Comparison of ENCODE assay signal across 9 mouse cellular contexts in the genomic region with DNA sequence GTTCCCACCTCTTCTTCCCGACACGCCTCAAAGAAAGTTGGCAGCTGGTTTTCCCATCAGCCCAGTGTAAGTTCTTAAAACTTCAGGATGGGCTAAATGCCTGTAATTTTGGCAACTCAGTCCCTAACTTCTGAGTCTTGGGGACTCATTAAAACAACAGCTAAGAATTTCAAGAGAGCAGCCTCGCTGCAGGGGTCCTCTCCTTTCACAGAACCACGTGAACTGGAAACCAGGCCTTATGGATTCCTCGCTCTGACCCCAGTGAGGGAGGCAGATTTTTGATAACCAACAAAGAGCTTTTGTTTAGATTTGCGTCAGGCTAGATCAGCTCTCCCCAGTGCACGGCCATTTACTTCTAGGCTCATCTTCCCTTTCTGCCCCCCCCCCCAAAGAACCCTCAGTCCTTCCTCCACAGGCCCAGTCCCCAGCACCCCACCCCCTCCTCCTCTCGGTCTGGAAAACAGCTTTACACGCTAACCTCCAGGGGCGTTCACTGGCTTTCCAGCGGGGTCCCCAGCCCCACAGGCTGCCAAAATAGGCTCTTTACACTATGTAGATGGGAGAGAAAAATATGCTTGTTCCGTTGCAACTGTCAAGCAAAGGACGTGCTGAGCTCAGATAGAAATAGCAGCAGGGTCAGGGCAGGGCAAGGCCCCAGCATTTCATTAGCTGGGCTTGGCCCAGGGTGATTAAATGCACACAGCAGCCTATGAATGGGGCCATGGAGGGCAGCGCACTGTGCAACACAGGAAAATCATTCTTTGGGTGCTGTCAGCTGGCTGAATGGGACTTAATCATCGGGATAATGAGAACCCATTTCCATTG.
A peak's percentile ranks its signal among the peaks of the same experiment; 100 is the strongest.
DNase-seq lines count a peak whose midpoint lies in the region; ATAC-seq and TF ChIP-seq lines count a peak whose summit lies in the region.
"Had no signal": no experiment of that assay in that cellular context is flagged by ENCODE, and none has a peak within 500 bp of the region (broad histone marks: within the 10 kb centered on the region; RNA-seq: fewer than 3 reads in every experiment).

No protein-coding gene starts in this region.

- peaks cover 3% of the 10 kb centered on the region; the same call in 1 of the 2 replicates for H3K9me3 ChIP-seq in kidney, embryonic 14.5 days (ENCODE audit: control insufficient read depth, low read length)
- no peaks in the 10 kb centered on the region for H3K9me3 ChIP-seq in midbrain, embryonic 12.5 days
- H3K9me3 ChIP-seq: G1E had no signal

- H3K4me2 ChIP-seq in kidney, embryonic 14.5 days (replicated peaks; ENCODE audit: low read depth, low read length): no peak overlapping the region
- peak overlapping the region; percentile 13 for H3K4me2 ChIP-seq in midbrain, embryonic 12.5 days (replicated peaks)

- no peaks in the 10 kb centered on the region for H3K27me3 ChIP-seq in spleen, adult 2 months (ENCODE audit: control insufficient read depth, insufficient read depth, low read length)
- H3K27me3 ChIP-seq in heart, adult 2 months (ENCODE audit: control insufficient read depth, insufficient read depth, low read length): no peaks in the 10 kb centered on the region
- H3K27me3 ChIP-seq in kidney, embryonic 14.5 days (ENCODE audit: control insufficient read depth, insufficient read depth, low read length): no peaks in the 10 kb centered on the region
- no peaks in the 10 kb centered on the region for H3K27me3 ChIP-seq in midbrain, embryonic 12.5 days

- no peak for TF ChIP-seq POLR2A in spleen, adult 2 months (IDR thresholded peaks at IDR 0.05; ENCODE audit: low read depth, low read length)
- TF ChIP-seq POLR2A in heart, adult 2 months (IDR thresholded peaks at IDR 0.05; ENCODE audit: insufficient read depth, low read depth, low read length): no peak

- H3K79me2 ChIP-seq in heart, adult 2 months (replicated peaks; ENCODE audit: control insufficient read depth, insufficient read depth, low read length): no peaks in the 10 kb centered on the region

- H3K4me1 ChIP-seq in spleen, adult 2 months (ENCODE audit: control insufficient read depth, insufficient read depth, insufficient read length): peaks cover 4% of the 10 kb centered on the region; the same call in 1 of the 2 replicates
- H3K4me1 ChIP-seq in heart, adult 2 months (ENCODE audit: control insufficient read depth, insufficient read depth, low read length): peaks cover 5% of the 10 kb centered on the region
- peaks cover 32% of the 10 kb centered on the region for H3K4me1 ChIP-seq in kidney, embryonic 14.5 days (ENCODE audit: control insufficient read depth, insufficient read depth, low read length)
- H3K4me1 ChIP-seq in midbrain, embryonic 12.5 days: peaks cover 34% of the 10 kb centered on the region

- WGBS in spleen, adult 2 months: 79% methylated on average over 15 of the region's 15 CpGs
- WGBS in heart, adult 2 months: 31% methylated on average over 15 of the region's 15 CpGs
- WGBS in kidney, embryonic 14.5 days: 10% methylated on average over 15 of the region's 15 CpGs
- 11% methylated on average over 15 of the region's 15 CpGs for WGBS in midbrain, embryonic 12.5 days

- ATAC-seq in kidney, embryonic 14.5 days (ENCODE audit: low FRiP score, low TSS enrichment): peak; percentile 86
- peak; percentile 86 for ATAC-seq in midbrain, embryonic 12.5 days (ENCODE audit: low FRiP score, low read depth)

- TF ChIP-seq EP300 in heart, adult 2 months (IDR thresholded peaks at IDR 0.05; ENCODE audit: insufficient read depth, low read depth, low read length): 0 out of 2 replicates have a peak, but pooled peaks have one; percentile 23

- peak overlapping the region; percentile 42; the same call in 1 of the 2 replicates for H3K27ac ChIP-seq in spleen, adult 2 months (ENCODE audit: insufficient read depth, low read length)
- peak overlapping the region; percentile 64 for H3K27ac ChIP-seq in heart, adult 2 months
- peak overlapping the region; percentile 88 for H3K27ac ChIP-seq in kidney, embryonic 14.5 days (ENCODE audit: low read depth, low read length)
- H3K27ac ChIP-seq in midbrain, embryonic 12.5 days (replicated peaks): peak overlapping the region; percentile 88

- no peak for TF ChIP-seq CTCF in spleen, adult 2 months (IDR thresholded peaks at IDR 0.05; ENCODE audit: extremely low read depth, insufficient read depth, insufficient read length, insufficient replicate concordance)
- TF ChIP-seq CTCF in heart, adult 2 months (IDR thresholded peaks at IDR 0.05): no peak

- DNase-seq in spleen, adult 2 months (ENCODE audit: low read depth in 1 of 2, low spot score in 2 of 2): no peak
- no peak for DNase-seq in spleen, postnatal 4 days (ENCODE audit: low spot score in 2 of 2)
- DNase-seq in heart, adult 2 months: peak; percentile 57 to 71
- no peak for DNase-seq in MN1 (ENCODE audit: low spot score)
- no peak for DNase-seq in frontal cortex, postnatal 14 days (ENCODE audit: low spot score in 2 of 2)
- no peak for DNase-seq in cerebellum, postnatal 10 days

- H3K9ac ChIP-seq in heart, adult 2 months (ENCODE audit: low read depth, low read length): no peak overlapping the region
- no peak overlapping the region; the same call in 1 of the 2 replicates for H3K9ac ChIP-seq in kidney, embryonic 14.5 days (ENCODE audit: low read depth, low read length)
- peak overlapping the region; percentile 34 for H3K9ac ChIP-seq in midbrain, embryonic 12.5 days (replicated peaks)

- H3K4me3 ChIP-seq in spleen, adult 2 months (ENCODE audit: extremely low read depth, insufficient read depth, insufficient read length): no peak overlapping the region
- no peak overlapping the region for H3K4me3 ChIP-seq in heart, adult 2 months
- H3K4me3 ChIP-seq in kidney, embryonic 14.5 days (ENCODE audit: low read length): no peak overlapping the region
- no peak overlapping the region for H3K4me3 ChIP-seq in midbrain, embryonic 12.5 days

- no peaks in the 10 kb centered on the region for H3K36me3 ChIP-seq in spleen, adult 2 months (ENCODE audit: control insufficient read depth, insufficient read depth, low read length)
- 0 out of 2 replicates have a peak, but pooled peaks cover 1% of the 10 kb centered on the region for H3K36me3 ChIP-seq in heart, adult 2 months (ENCODE audit: control insufficient read depth, insufficient read depth, low read length)
- H3K36me3 ChIP-seq in kidney, embryonic 14.5 days (ENCODE audit: control insufficient read depth, insufficient read depth, low read length): no peaks in the 10 kb centered on the region
- no peaks in the 10 kb centered on the region for H3K36me3 ChIP-seq in midbrain, embryonic 12.5 days
- H3K36me3 ChIP-seq: G1E had no signal

- intact Hi-C loops in heart, adult 2 months (cut with DNase I): loop anchor here (2.0 to 5.0 kb wide), 2 partner anchors 15 to 37 kb away; no protein-coding TSS in a partner anchor

Comparison
In these comparisons a context has a peak if more than half of its experiments do, and no peak if none do; other contexts are left out.
1. DNase-seq: peak in heart, adult 2 months (2 of 2); none in spleen, adult 2 months (0 of 2), spleen, postnatal 4 days (0 of 2), MN1 (single experiment), frontal cortex, postnatal 14 days (0 of 2) and cerebellum, postnatal 10 days (0 of 2).
2. Peak in every context shown above with its lines, with median percentiles within 50 percentile points of each other: H3K27ac ChIP-seq.